Mouse (Mus musculus): Measurements from ENCODE around the gene Pde9a.
A peak's percentile ranks its signal among the peaks of the same experiment; 100 is the strongest.
"Not testable (repeated sequence)": the region's sequence is repeated elsewhere in the genome, so short reads cannot be mapped to it uniquely, and the experiment has no call there.

Pde9a gene

GRCm38 (mm10) chr17:31385671-31386665 lies at the start of gene Pde9a:
TSS of gene Pde9a (plus strand) at chr17:31386210.
- DNase-seq (ENCODE audit: low spot score), result peak; percentile 76

- DNase-seq (ENCODE audit: low spot score), result no peak
Measured at GRCm38 (mm10) chr17:31339769-31340168, 46.2 kb upstream of the Pde9a start.

- no peak for DNase-seq (ENCODE audit: low spot score)
Measured at GRCm38 (mm10) chr17:31342191-31342590, 43.8 kb upstream of the Pde9a start.

GRCm38 (mm10) chr17:31344172-31344801 lies 41.7 kb upstream of the Pde9a start:
- peak; percentile 63 for DNase-seq (ENCODE audit: low spot score)

- no peak for DNase-seq (ENCODE audit: low spot score)
Measured at GRCm38 (mm10) chr17:31344816-31345215, 41.2 kb upstream of the Pde9a start.

- no peak for DNase-seq (ENCODE audit: low spot score)
Measured at GRCm38 (mm10) chr17:31348129-31348528, 37.9 kb upstream of the Pde9a start.

- no peak for DNase-seq (ENCODE audit: low spot score)
Measured at GRCm38 (mm10) chr17:31349388-31349787, 36.6 kb upstream of the Pde9a start.

GRCm38 (mm10) chr17:31351984-31352383 lies 34.0 kb upstream of the Pde9a start:
- DNase-seq (ENCODE audit: low spot score), result no peak

- DNase-seq (ENCODE audit: low spot score), result no peak
Measured at GRCm38 (mm10) chr17:31353255-31353654, 32.8 kb upstream of the Pde9a start.

- DNase-seq (ENCODE audit: low spot score), result not testable (repeated sequence)
Measured at GRCm38 (mm10) chr17:31354684-31355083, 31.3 kb upstream of the Pde9a start.

GRCm38 (mm10) chr17:31355792-31356502 lies 30.1 kb upstream of the Pde9a start:
- DNase-seq (ENCODE audit: low spot score), result no peak

- DNase-seq (ENCODE audit: low spot score), result no peak
Measured at GRCm38 (mm10) chr17:31360582-31360981, 25.4 kb upstream of the Pde9a start.

- DNase-seq (ENCODE audit: low spot score), result no peak
Measured at GRCm38 (mm10) chr17:31365586-31366166, 20.3 kb upstream of the Pde9a start.

- no peak for DNase-seq (ENCODE audit: low spot score)
Measured at GRCm38 (mm10) chr17:31370221-31370620, 15.8 kb upstream of the Pde9a start.

- no peak for DNase-seq (ENCODE audit: low spot score)
Measured at GRCm38 (mm10) chr17:31370931-31371330, 15.1 kb upstream of the Pde9a start.

- peak; percentile 47 for DNase-seq (ENCODE audit: low spot score)
Measured at GRCm38 (mm10) chr17:31377961-31378360, 8.0 kb upstream of the Pde9a start.

- no peak for DNase-seq (ENCODE audit: low spot score)
Measured at GRCm38 (mm10) chr17:31378361-31378761, 7.6 kb upstream of the Pde9a start.

- no peak for DNase-seq (ENCODE audit: low spot score)
Measured at GRCm38 (mm10) chr17:31379086-31379485, 6.9 kb upstream of the Pde9a start.

GRCm38 (mm10) chr17:31379863-31380262 lies 6.1 kb upstream of the Pde9a start:
- DNase-seq (ENCODE audit: low spot score), result no peak

GRCm38 (mm10) chr17:31383320-31383719 lies 2.7 kb upstream of the Pde9a start:
- DNase-seq (ENCODE audit: low spot score), result no peak

- peak; percentile 10 for DNase-seq (ENCODE audit: low spot score)
Measured at GRCm38 (mm10) chr17:31384968-31385627, 912 bp upstream of the Pde9a start.

Measured in ovary, postnatal 36 days (tissue).